Mouse (Mus musculus): ENCODE measurements around the gene Ubtd2. TPM values are rescaled to one million over a fixed set of nuclear protein-coding genes. Genes with fewer than 3 reads are reported as not detected.

Gene Ubtd2
- polyA plus RNA-seq, 1 experiment from 2014 or later, result 61.4 TPM

GRCm38 (mm10) chr11:32533482-32534261 is 78.5 kb downstream of the Ubtd2 start:
- peak; percentile 29 for ATAC-seq (ENCODE audit: insufficient read depth, low FRiP score, low TSS enrichment)
- WGBS, result 2% methylated on average over 24 of the region's 24 CpGs
- Histone ChIP-seq H3K36me3 (ENCODE audit: control insufficient read depth, insufficient read depth, low read length) (no peaks in the 10 kb centered on the region), H3K9ac (ENCODE audit: low read length) (peak overlapping the region; percentile 64), H3K27me3 (ENCODE audit: control insufficient read depth, insufficient read depth, low read length) (no peaks in the 10 kb centered on the region), H3K4me1 (ENCODE audit: control insufficient read depth, insufficient read depth, low read length) (peaks cover 17% of the 10 kb centered on the region), H3K4me2 (ENCODE audit: low read depth) (peak overlapping the region; percentile 94), H3K27ac (ENCODE audit: low read depth, low read length) (no peak overlapping the region), H3K9me3 (ENCODE audit: control insufficient read depth, low read length) (no peaks in the 10 kb centered on the region), H3K4me3 (ENCODE audit: low read depth, low read length) (peak overlapping the region; percentile 66)
- DNase-seq (ENCODE audit: low spot score), result peak; percentile 44

GRCm38 (mm10) chr11:32534453-32535075 is 79.4 kb downstream of the Ubtd2 start:
- H3K4me2 ChIP-seq (ENCODE audit: low read depth), result peak overlapping the region; percentile 94
- no peak overlapping the region for H3K9ac ChIP-seq (ENCODE audit: low read length)
- ATAC-seq (ENCODE audit: insufficient read depth, low FRiP score, low TSS enrichment), result no peak
- DNase-seq (ENCODE audit: low spot score), result no peak
- peak overlapping the region; percentile 66 for H3K4me3 ChIP-seq (ENCODE audit: low read depth, low read length)
- no peak overlapping the region for H3K27ac ChIP-seq (ENCODE audit: low read depth, low read length)
- H3K36me3 ChIP-seq (ENCODE audit: control insufficient read depth, insufficient read depth, low read length), result no peaks in the 10 kb centered on the region
- no peaks in the 10 kb centered on the region for H3K9me3 ChIP-seq (ENCODE audit: control insufficient read depth, low read length)
- peaks cover 18% of the 10 kb centered on the region for H3K4me1 ChIP-seq (ENCODE audit: control insufficient read depth, insufficient read depth, low read length)
- H3K27me3 ChIP-seq (ENCODE audit: control insufficient read depth, insufficient read depth, low read length), result no peaks in the 10 kb centered on the region
- 77% methylated on average over 7 of the region's 7 CpGs for WGBS

- Histone ChIP-seq H3K36me3 (ENCODE audit: control insufficient read depth, insufficient read depth, low read length) (no peaks in the 10 kb centered on the region), H3K4me3 (ENCODE audit: low read depth, low read length) (no peak overlapping the region), H3K9me3 (ENCODE audit: control insufficient read depth, low read length) (no peaks in the 10 kb centered on the region), H3K4me2 (ENCODE audit: low read depth) (no peak overlapping the region), H3K9ac (ENCODE audit: low read length) (no peak overlapping the region), H3K27ac (ENCODE audit: low read depth, low read length) (no peak overlapping the region), H3K27me3 (ENCODE audit: control insufficient read depth, insufficient read depth, low read length) (no peaks in the 10 kb centered on the region), H3K4me1 (ENCODE audit: control insufficient read depth, insufficient read depth, low read length) (peaks cover 18% of the 10 kb centered on the region)
- no peak for ATAC-seq (ENCODE audit: insufficient read depth, low FRiP score, low TSS enrichment)
- DNase-seq (ENCODE audit: low spot score), result no peak
- WGBS, result 98% methylated on average over 4 of the region's 4 CpGs
Observed at GRCm38 (mm10) chr11:32535646-32536045, 80.5 kb downstream of the Ubtd2 start.

- H3K36me3 ChIP-seq (ENCODE audit: control insufficient read depth, insufficient read depth, low read length), result no peaks in the 10 kb centered on the region
- H3K27me3 ChIP-seq (ENCODE audit: control insufficient read depth, insufficient read depth, low read length), result no peaks in the 10 kb centered on the region
- ATAC-seq (ENCODE audit: insufficient read depth, low FRiP score, low TSS enrichment) (peak; percentile 40; the same call in 1 of the 2 replicates), DNase-seq (ENCODE audit: low spot score) (peak; percentile 69)
- no peak overlapping the region for H3K4me2 ChIP-seq (ENCODE audit: low read depth)
- no peak overlapping the region for H3K9ac ChIP-seq (ENCODE audit: low read length)
- H3K27ac ChIP-seq (ENCODE audit: low read depth, low read length), result 0 out of 2 replicates have a peak overlapping the region, but pooled peaks have one; percentile 45
- no peaks in the 10 kb centered on the region for H3K9me3 ChIP-seq (ENCODE audit: control insufficient read depth, low read length)
- peaks cover 18% of the 10 kb centered on the region for H3K4me1 ChIP-seq (ENCODE audit: control insufficient read depth, insufficient read depth, low read length)
- H3K4me3 ChIP-seq (ENCODE audit: low read depth, low read length), result no peak overlapping the region
- 34% methylated on average over 7 of the region's 7 CpGs for WGBS
Observed at GRCm38 (mm10) chr11:32536954-32537353, 81.8 kb downstream of the Ubtd2 start.

- peak overlapping the region; percentile 9; the same call in 1 of the 2 replicates for H3K4me2 ChIP-seq (ENCODE audit: low read depth)
- no peak overlapping the region for H3K4me3 ChIP-seq (ENCODE audit: low read depth, low read length)
- WGBS, result 78% methylated on average over 6 of the region's 6 CpGs
- ATAC-seq (ENCODE audit: insufficient read depth, low FRiP score, low TSS enrichment) (no peak), DNase-seq (ENCODE audit: low spot score) (no peak)
- no peak overlapping the region for H3K27ac ChIP-seq (ENCODE audit: low read depth, low read length)
- H3K36me3 ChIP-seq (ENCODE audit: control insufficient read depth, insufficient read depth, low read length), result no peaks in the 10 kb centered on the region
- no peak overlapping the region for H3K9ac ChIP-seq (ENCODE audit: low read length)
- H3K27me3 ChIP-seq (ENCODE audit: control insufficient read depth, insufficient read depth, low read length), result no peaks in the 10 kb centered on the region
- H3K9me3 ChIP-seq (ENCODE audit: control insufficient read depth, low read length), result no peaks in the 10 kb centered on the region
- H3K4me1 ChIP-seq (ENCODE audit: control insufficient read depth, insufficient read depth, low read length), result peaks cover 25% of the 10 kb centered on the region
Observed at GRCm38 (mm10) chr11:32538435-32538834, 83.3 kb downstream of the Ubtd2 start.

- Histone ChIP-seq H3K27ac (ENCODE audit: low read depth, low read length) (no peak overlapping the region), H3K36me3 (ENCODE audit: control insufficient read depth, insufficient read depth, low read length) (no peaks in the 10 kb centered on the region), H3K4me1 (ENCODE audit: control insufficient read depth, insufficient read depth, low read length) (peaks cover 25% of the 10 kb centered on the region), H3K9ac (ENCODE audit: low read length) (no peak overlapping the region), H3K4me2 (ENCODE audit: low read depth) (no peak overlapping the region), H3K27me3 (ENCODE audit: control insufficient read depth, insufficient read depth, low read length) (no peaks in the 10 kb centered on the region), H3K9me3 (ENCODE audit: control insufficient read depth, low read length) (no peaks in the 10 kb centered on the region), H3K4me3 (ENCODE audit: low read depth, low read length) (no peak overlapping the region)
- 79% methylated on average over 4 of the region's 4 CpGs for WGBS
- DNase-seq (ENCODE audit: low spot score), result no peak
- no peak for ATAC-seq (ENCODE audit: insufficient read depth, low FRiP score, low TSS enrichment)
Observed at GRCm38 (mm10) chr11:32538846-32539245, 83.7 kb downstream of the Ubtd2 start.

GRCm38 (mm10) chr11:32539717-32540116 is 84.5 kb downstream of the Ubtd2 start:
- 88% methylated on average over 7 of the region's 7 CpGs for WGBS
- no peak overlapping the region for H3K4me3 ChIP-seq (ENCODE audit: low read depth, low read length)
- no peak for ATAC-seq (ENCODE audit: insufficient read depth, low FRiP score, low TSS enrichment)
- H3K27me3 ChIP-seq (ENCODE audit: control insufficient read depth, insufficient read depth, low read length), result no peaks in the 10 kb centered on the region
- no peaks in the 10 kb centered on the region for H3K36me3 ChIP-seq (ENCODE audit: control insufficient read depth, insufficient read depth, low read length)
- no peak overlapping the region for H3K27ac ChIP-seq (ENCODE audit: low read depth, low read length)
- no peak overlapping the region for H3K4me2 ChIP-seq (ENCODE audit: low read depth)
- H3K9ac ChIP-seq (ENCODE audit: low read length), result no peak overlapping the region
- no peaks in the 10 kb centered on the region for H3K9me3 ChIP-seq (ENCODE audit: control insufficient read depth, low read length)
- peaks cover 19% of the 10 kb centered on the region for H3K4me1 ChIP-seq (ENCODE audit: control insufficient read depth, insufficient read depth, low read length)
- no peak for DNase-seq (ENCODE audit: low spot score)

GRCm38 (mm10) chr11:32540463-32540862 is 85.3 kb downstream of the Ubtd2 start:
- H3K9ac ChIP-seq (ENCODE audit: low read length), result no peak overlapping the region
- no peak overlapping the region for H3K27ac ChIP-seq (ENCODE audit: low read depth, low read length)
- DNase-seq (ENCODE audit: low spot score) (no peak), ATAC-seq (ENCODE audit: insufficient read depth, low FRiP score, low TSS enrichment) (no peak)
- H3K4me2 ChIP-seq (ENCODE audit: low read depth), result no peak overlapping the region
- H3K27me3 ChIP-seq (ENCODE audit: control insufficient read depth, insufficient read depth, low read length), result no peaks in the 10 kb centered on the region
- no peak overlapping the region for H3K4me3 ChIP-seq (ENCODE audit: low read depth, low read length)
- peaks cover 19% of the 10 kb centered on the region for H3K4me1 ChIP-seq (ENCODE audit: control insufficient read depth, insufficient read depth, low read length)
- H3K36me3 ChIP-seq (ENCODE audit: control insufficient read depth, insufficient read depth, low read length), result no peaks in the 10 kb centered on the region
- no peaks in the 10 kb centered on the region for H3K9me3 ChIP-seq (ENCODE audit: control insufficient read depth, low read length)
- WGBS, result 82% methylated on average over 6 of the region's 6 CpGs

- Histone ChIP-seq H3K9me3 (ENCODE audit: control insufficient read depth, low read length) (no peaks in the 10 kb centered on the region), H3K27ac (ENCODE audit: low read depth, low read length) (no peak overlapping the region), H3K4me1 (ENCODE audit: control insufficient read depth, insufficient read depth, low read length) (peaks cover 19% of the 10 kb centered on the region), H3K4me2 (ENCODE audit: low read depth) (no peak overlapping the region), H3K4me3 (ENCODE audit: low read depth, low read length) (no peak overlapping the region), H3K36me3 (ENCODE audit: control insufficient read depth, insufficient read depth, low read length) (no peaks in the 10 kb centered on the region), H3K27me3 (ENCODE audit: control insufficient read depth, insufficient read depth, low read length) (no peaks in the 10 kb centered on the region), H3K9ac (ENCODE audit: low read length) (no peak overlapping the region)
- DNase-seq (ENCODE audit: low spot score) (no peak), ATAC-seq (ENCODE audit: insufficient read depth, low FRiP score, low TSS enrichment) (no peak)
- 93% methylated on average over 4 of the region's 4 CpGs for WGBS
Observed at GRCm38 (mm10) chr11:32542181-32542580, 87.0 kb downstream of the Ubtd2 start.
